Mouse (Mus musculus) right cerebral cortex, postnatal 10 days (tissue): ENCODE data around the gene Ccdc86.

Source experiments
- DNase-seq, 2 experiments: peaks; one replicate each; pipeline ENCODE4 v3.0.0; 2021; ENCODE audit warnings: low spot score in 2 of 2

Ccdc86 gene

GRCm38 (mm10) chr19:10907891-10908290 lies 41.2 kb downstream of the Ccdc86 start:
- peak; percentile 59 to 72 for DNase-seq

GRCm38 (mm10) chr19:10905728-10906000 lies 43.4 kb downstream of the Ccdc86 start:
- DNase-seq, result no peak

GRCm38 (mm10) chr19:10904927-10905727 lies 43.9 kb downstream of the Ccdc86 start:
- DNase-seq, result peak; percentile 64 to 80

- no peak for DNase-seq
These were observed 44.6 kb downstream of the Ccdc86 start for GRCm38 (mm10) chr19:10904512-10904911.

GRCm38 (mm10) chr19:10901046-10901445 lies 48.0 kb downstream of the Ccdc86 start:
- DNase-seq, result no peak

GRCm38 (mm10) chr19:10900315-10900714 lies 48.8 kb downstream of the Ccdc86 start:
- DNase-seq, result peak; percentile 46 to 54

- DNase-seq, result no peak
These were observed 51.6 kb downstream of the Ccdc86 start for GRCm38 (mm10) chr19:10897491-10897890.

- no peak for DNase-seq
These were observed 52.2 kb downstream of the Ccdc86 start for GRCm38 (mm10) chr19:10896849-10897248.

- DNase-seq, result no peak
These were observed 53.4 kb downstream of the Ccdc86 start for GRCm38 (mm10) chr19:10895708-10896107.

GRCm38 (mm10) chr19:10895016-10895528 lies 54.0 kb downstream of the Ccdc86 start, which contains the start of gene Prpf19:
Gene Prpf19, plus strand, starts transcription at chr19:10895231.
- peak; percentile 98 to 99 for DNase-seq

GRCm38 (mm10) chr19:10892201-10892600 lies 56.9 kb downstream of the Ccdc86 start:
- no peak for DNase-seq
